Mouse (Mus musculus) kidney, adult 18-20 months (tissue): ENCODE measurements around the gene Anapc2.

Source experiments
- DNase-seq: peaks from one replicate; pipeline ENCODE4 v3.0.0; 2021

Gene Anapc2

GRCm38 (mm10) chr2:25273010-25273409 lies 732 bp downstream of the Anapc2 start:
- no peak for DNase-seq

GRCm38 (mm10) chr2:25278928-25279882 lies 6.9 kb downstream of the Anapc2 start:
- DNase-seq: peak; percentile 88

- DNase-seq: no peak
Measured at GRCm38 (mm10) chr2:25285551-25285950, 13.3 kb downstream of the Anapc2 start.

- no peak for DNase-seq
Measured at GRCm38 (mm10) chr2:25286314-25286713, 14.0 kb downstream of the Anapc2 start.

GRCm38 (mm10) chr2:25286837-25287636 lies 14.8 kb downstream of the Anapc2 start:
- DNase-seq: peak; percentile 57

GRCm38 (mm10) chr2:25287927-25288649 lies 15.8 kb downstream of the Anapc2 start, which contains the start of gene Tmem210:
Gene Tmem210 (plus strand): TSS chr2:25288145.
- DNase-seq: no peak

GRCm38 (mm10) chr2:25288734-25289345 lies 16.6 kb downstream of the Anapc2 start:
- no peak for DNase-seq

- peak; percentile 73 for DNase-seq
Measured at GRCm38 (mm10) chr2:25289651-25290050, 17.4 kb downstream of the Anapc2 start, which contains the start of gene Lrrc26. Gene Lrrc26 (plus strand): TSS chr2:25289915.

- DNase-seq: peak; percentile 61
Measured at GRCm38 (mm10) chr2:25290101-25290815, 18.0 kb downstream of the Anapc2 start.

GRCm38 (mm10) chr2:25290816-25291130 lies 18.5 kb downstream of the Anapc2 start:
- peak; percentile 33 for DNase-seq

- peak; percentile 37 for DNase-seq
Measured at GRCm38 (mm10) chr2:25291184-25292053, 19.1 kb downstream of the Anapc2 start.

- peak; percentile 12 for DNase-seq
Measured at GRCm38 (mm10) chr2:25292054-25292544, 19.8 kb downstream of the Anapc2 start.

- peak; percentile 81 for DNase-seq
Measured at GRCm38 (mm10) chr2:25292856-25293255, 20.6 kb downstream of the Anapc2 start.

- no peak for DNase-seq
Measured at GRCm38 (mm10) chr2:25293706-25294105, 21.4 kb downstream of the Anapc2 start.

GRCm38 (mm10) chr2:25297093-25297492 lies 24.8 kb downstream of the Anapc2 start:
- DNase-seq: no peak

GRCm38 (mm10) chr2:25298046-25298445 lies 25.8 kb downstream of the Anapc2 start:
- no peak for DNase-seq

GRCm38 (mm10) chr2:25303452-25303851 lies 31.2 kb downstream of the Anapc2 start:
- no peak for DNase-seq

- DNase-seq: no peak
Measured at GRCm38 (mm10) chr2:25303931-25304656, 31.8 kb downstream of the Anapc2 start.

GRCm38 (mm10) chr2:25304657-25305541 lies 32.6 kb downstream of the Anapc2 start:
- no peak for DNase-seq
